Mouse (Mus musculus) layer of hippocampus, adult 18-20 months (tissue): Measurements from ENCODE around the gene Atad3a. TPM values are rescaled to one million over a fixed set of nuclear protein-coding genes. Genes with fewer than 3 reads are reported as not detected.
"Not testable (repeated sequence)": the region's sequence is repeated elsewhere in the genome, so short reads cannot be mapped to it uniquely, and the experiment has no call there.

ENCODE experiments used
- DNase-seq, 2 experiments: peaks; one replicate each; pipeline ENCODE4 v3.0.0; 2022; ENCODE audit warnings: low spot score in 2 of 2
- total RNA-seq, 2 experiments: library from RNA; stranded (reverse); gene quantifications; 2 replicates each; pipeline ENCODE4 v1.2.3; 2021

Atad3a gene
- total RNA-seq, 2 experiments from 2014 or later, result 50.6 to 50.9 TPM

GRCm38 (mm10) chr4:155775855-155776254 lies 15.0 kb upstream of the Atad3a start:
- no peak for DNase-seq

- DNase-seq, result no peak
Measured at GRCm38 (mm10) chr4:155774971-155775740, 14.3 kb upstream of the Atad3a start.

- peak; percentile 79 to 83 for DNase-seq
Measured at GRCm38 (mm10) chr4:155774280-155774754, 13.4 kb upstream of the Atad3a start, which contains the start of gene Vwa1. Vwa1 (minus strand) TSS chr4:155774698.

GRCm38 (mm10) chr4:155773335-155774078 lies 12.6 kb upstream of the Atad3a start:
- no peak for DNase-seq

GRCm38 (mm10) chr4:155772786-155773185 lies 11.9 kb upstream of the Atad3a start:
- DNase-seq, result no peak

GRCm38 (mm10) chr4:155771706-155772105 lies 10.8 kb upstream of the Atad3a start:
- DNase-seq, result no peak

- DNase-seq, result no peak
Measured at GRCm38 (mm10) chr4:155770626-155771025, 9.7 kb upstream of the Atad3a start.

GRCm38 (mm10) chr4:155769880-155770512 lies 9.1 kb upstream of the Atad3a start:
- peak; percentile 80 to 93 for DNase-seq

- no peak for DNase-seq
Measured at GRCm38 (mm10) chr4:155769496-155769879, 8.6 kb upstream of the Atad3a start.

GRCm38 (mm10) chr4:155762357-155762756 lies 1.5 kb upstream of the Atad3a start:
- DNase-seq, result no peak

- DNase-seq, result no peak
Measured at GRCm38 (mm10) chr4:155761356-155762099, 635 bp upstream of the Atad3a start.

- DNase-seq, result no peak
Measured at GRCm38 (mm10) chr4:155759862-155760612, 856 bp downstream of the Atad3a start.

GRCm38 (mm10) chr4:155757011-155757410 lies 3.9 kb downstream of the Atad3a start:
- DNase-seq, result no peak

GRCm38 (mm10) chr4:155746575-155747490 lies 14.1 kb downstream of the Atad3a start:
- no peak for DNase-seq

- no peak for DNase-seq
Measured at GRCm38 (mm10) chr4:155746036-155746548, 14.8 kb downstream of the Atad3a start.

GRCm38 (mm10) chr4:155745136-155745535 lies 15.8 kb downstream of the Atad3a start:
- DNase-seq, result no peak

- no peak for DNase-seq
Measured at GRCm38 (mm10) chr4:155744474-155744873, 16.4 kb downstream of the Atad3a start.

GRCm38 (mm10) chr4:155742684-155743083 lies 18.2 kb downstream of the Atad3a start:
- no peak for DNase-seq

- not testable (repeated sequence) for DNase-seq
Measured at GRCm38 (mm10) chr4:155740681-155741080, 20.2 kb downstream of the Atad3a start.
